Mouse (Mus musculus): Measurements from ENCODE around the gene Tarsl2. TPM values are rescaled to one million over a fixed set of nuclear protein-coding genes. Genes with fewer than 3 reads are reported as not detected.

The Tarsl2 gene
- polyA plus RNA-seq (2014; fragmentation: Nextera tagmentation; extraction: Ambion mirVana) = 6.8 and 14.0 TPM in 2 replicates

- peak within 1 kb of the TSS; percentile 65 for H3K9ac ChIP-seq (ENCODE audit: low read depth, low read length)
- no peaks in the 10 kb centered on the region for H3K4me1 ChIP-seq (ENCODE audit: control insufficient read depth, insufficient read depth, low read length)
- H3K36me3 ChIP-seq (ENCODE audit: control insufficient read depth, insufficient read depth, low read length) = no peaks in the 10 kb centered on the region
- peak within 1 kb of the TSS; percentile 57 for H3K4me3 ChIP-seq (ENCODE audit: low read length)
- H3K27ac ChIP-seq (ENCODE audit: low read depth, low read length) = peak within 1 kb of the TSS; percentile 19; the same call in 1 of the 2 replicates
- peaks cover 6% of the 10 kb centered on the region for H3K27me3 ChIP-seq (ENCODE audit: control insufficient read depth, insufficient read depth, low read length)
- peak within 1 kb of the TSS; percentile 70 for H3K4me2 ChIP-seq (replicated peaks; ENCODE audit: low read depth, low read length)
- H3K9me3 ChIP-seq (ENCODE audit: control insufficient read depth, low read length) = no peaks in the 10 kb centered on the region; the same call in 1 of the 2 replicates
- 1% methylated on average over 63 of the region's 64 CpGs for WGBS
- ATAC-seq (ENCODE audit: low FRiP score, low TSS enrichment) = peak; percentile 97
Observed at GRCm38 (mm10) chr7:65644643-65645351, at the start of gene Tarsl2. Gene Tarsl2, plus strand, starts transcription at chr7:65644898.

- no peak overlapping the region for H3K9ac ChIP-seq (ENCODE audit: low read depth, low read length)
- H3K4me2 ChIP-seq (replicated peaks; ENCODE audit: low read depth, low read length) = no peak overlapping the region
- no peak for ATAC-seq (ENCODE audit: low FRiP score, low TSS enrichment)
- no peaks in the 10 kb centered on the region for H3K36me3 ChIP-seq (ENCODE audit: control insufficient read depth, insufficient read depth, low read length)
- no peak overlapping the region for H3K4me3 ChIP-seq (ENCODE audit: low read length)
- no peaks in the 10 kb centered on the region for H3K9me3 ChIP-seq (ENCODE audit: control insufficient read depth, low read length)
- WGBS = 79% methylated on average over 3 of the region's 3 CpGs
- H3K27ac ChIP-seq (ENCODE audit: low read depth, low read length) = no peak overlapping the region
- no peaks in the 10 kb centered on the region for H3K27me3 ChIP-seq (ENCODE audit: control insufficient read depth, insufficient read depth, low read length)
- no peaks in the 10 kb centered on the region for H3K4me1 ChIP-seq (ENCODE audit: control insufficient read depth, insufficient read depth, low read length)
Observed at GRCm38 (mm10) chr7:65606124-65606523, 38.6 kb upstream of the Tarsl2 start.

GRCm38 (mm10) chr7:65607003-65607402, 37.7 kb upstream of the Tarsl2 start:
- no peak for ATAC-seq (ENCODE audit: low FRiP score, low TSS enrichment)
- Histone ChIP-seq H3K4me2 (replicated peaks; ENCODE audit: low read depth, low read length) (no peak overlapping the region), H3K9ac (ENCODE audit: low read depth, low read length) (no peak overlapping the region), H3K27ac (ENCODE audit: low read depth, low read length) (no peak overlapping the region), H3K4me3 (ENCODE audit: low read length) (no peak overlapping the region), H3K27me3 (ENCODE audit: control insufficient read depth, insufficient read depth, low read length) (no peaks in the 10 kb centered on the region), H3K4me1 (ENCODE audit: control insufficient read depth, insufficient read depth, low read length) (no peaks in the 10 kb centered on the region), H3K36me3 (ENCODE audit: control insufficient read depth, insufficient read depth, low read length) (no peaks in the 10 kb centered on the region), H3K9me3 (ENCODE audit: control insufficient read depth, low read length) (no peaks in the 10 kb centered on the region)
- WGBS = 79% methylated on average over 5 of the region's 5 CpGs

- H3K9me3 ChIP-seq (ENCODE audit: control insufficient read depth, low read length) = no peaks in the 10 kb centered on the region
- no peak overlapping the region for H3K4me2 ChIP-seq (replicated peaks; ENCODE audit: low read depth, low read length)
- no peak overlapping the region for H3K9ac ChIP-seq (ENCODE audit: low read depth, low read length)
- no peaks in the 10 kb centered on the region for H3K36me3 ChIP-seq (ENCODE audit: control insufficient read depth, insufficient read depth, low read length)
- WGBS = 84% methylated on average over 5 of the region's 5 CpGs
- H3K4me1 ChIP-seq (ENCODE audit: control insufficient read depth, insufficient read depth, low read length) = no peaks in the 10 kb centered on the region
- H3K4me3 ChIP-seq (ENCODE audit: low read length) = no peak overlapping the region
- ATAC-seq (ENCODE audit: low FRiP score, low TSS enrichment) = no peak
- H3K27ac ChIP-seq (ENCODE audit: low read depth, low read length) = no peak overlapping the region
- no peaks in the 10 kb centered on the region for H3K27me3 ChIP-seq (ENCODE audit: control insufficient read depth, insufficient read depth, low read length)
Observed at GRCm38 (mm10) chr7:65610171-65610570, 34.5 kb upstream of the Tarsl2 start.

GRCm38 (mm10) chr7:65610673-65611072, 34.0 kb upstream of the Tarsl2 start:
- no peak overlapping the region for H3K4me2 ChIP-seq (replicated peaks; ENCODE audit: low read depth, low read length)
- no peaks in the 10 kb centered on the region for H3K27me3 ChIP-seq (ENCODE audit: control insufficient read depth, insufficient read depth, low read length)
- H3K4me3 ChIP-seq (ENCODE audit: low read length) = no peak overlapping the region
- no peaks in the 10 kb centered on the region for H3K9me3 ChIP-seq (ENCODE audit: control insufficient read depth, low read length)
- H3K4me1 ChIP-seq (ENCODE audit: control insufficient read depth, insufficient read depth, low read length) = no peaks in the 10 kb centered on the region
- no peaks in the 10 kb centered on the region for H3K36me3 ChIP-seq (ENCODE audit: control insufficient read depth, insufficient read depth, low read length)
- no peak overlapping the region for H3K27ac ChIP-seq (ENCODE audit: low read depth, low read length)
- 75% methylated on average over 8 of the region's 8 CpGs for WGBS
- no peak overlapping the region for H3K9ac ChIP-seq (ENCODE audit: low read depth, low read length)
- ATAC-seq (ENCODE audit: low FRiP score, low TSS enrichment) = no peak

- no peaks in the 10 kb centered on the region for H3K4me1 ChIP-seq (ENCODE audit: control insufficient read depth, insufficient read depth, low read length)
- H3K36me3 ChIP-seq (ENCODE audit: control insufficient read depth, insufficient read depth, low read length) = no peaks in the 10 kb centered on the region
- H3K27ac ChIP-seq (ENCODE audit: low read depth, low read length) = no peak overlapping the region
- no peak for ATAC-seq (ENCODE audit: low FRiP score, low TSS enrichment)
- H3K9me3 ChIP-seq (ENCODE audit: control insufficient read depth, low read length) = no peaks in the 10 kb centered on the region
- H3K4me2 ChIP-seq (replicated peaks; ENCODE audit: low read depth, low read length) = no peak overlapping the region
- no peak overlapping the region for H3K4me3 ChIP-seq (ENCODE audit: low read length)
- no peak overlapping the region for H3K9ac ChIP-seq (ENCODE audit: low read depth, low read length)
- H3K27me3 ChIP-seq (ENCODE audit: control insufficient read depth, insufficient read depth, low read length) = no peaks in the 10 kb centered on the region
- WGBS = 67% methylated on average over 3 of the region's 3 CpGs
Observed at GRCm38 (mm10) chr7:65611298-65611697, 33.4 kb upstream of the Tarsl2 start.

GRCm38 (mm10) chr7:65613723-65614122, 31.0 kb upstream of the Tarsl2 start:
- Histone ChIP-seq H3K9me3 (ENCODE audit: control insufficient read depth, low read length) (no peaks in the 10 kb centered on the region), H3K27me3 (ENCODE audit: control insufficient read depth, insufficient read depth, low read length) (no peaks in the 10 kb centered on the region), H3K27ac (ENCODE audit: low read depth, low read length) (no peak overlapping the region), H3K4me1 (ENCODE audit: control insufficient read depth, insufficient read depth, low read length) (no peaks in the 10 kb centered on the region), H3K9ac (ENCODE audit: low read depth, low read length) (no peak overlapping the region), H3K4me2 (replicated peaks; ENCODE audit: low read depth, low read length) (no peak overlapping the region), H3K4me3 (ENCODE audit: low read length) (no peak overlapping the region), H3K36me3 (ENCODE audit: control insufficient read depth, insufficient read depth, low read length) (no peaks in the 10 kb centered on the region)
- peak; percentile 84 for ATAC-seq (ENCODE audit: low FRiP score, low TSS enrichment)
- WGBS = 33% methylated on average over 5 of the region's 5 CpGs

- no peaks in the 10 kb centered on the region for H3K4me1 ChIP-seq (ENCODE audit: control insufficient read depth, insufficient read depth, low read length)
- 65% methylated on average over 1 of the region's 1 CpGs for WGBS
- no peaks in the 10 kb centered on the region for H3K27me3 ChIP-seq (ENCODE audit: control insufficient read depth, insufficient read depth, low read length)
- no peak overlapping the region for H3K4me2 ChIP-seq (replicated peaks; ENCODE audit: low read depth, low read length)
- no peaks in the 10 kb centered on the region for H3K9me3 ChIP-seq (ENCODE audit: control insufficient read depth, low read length)
- no peak overlapping the region for H3K27ac ChIP-seq (ENCODE audit: low read depth, low read length)
- ATAC-seq (ENCODE audit: low FRiP score, low TSS enrichment) = no peak
- H3K36me3 ChIP-seq (ENCODE audit: control insufficient read depth, insufficient read depth, low read length) = no peaks in the 10 kb centered on the region
- H3K4me3 ChIP-seq (ENCODE audit: low read length) = no peak overlapping the region
- no peak overlapping the region for H3K9ac ChIP-seq (ENCODE audit: low read depth, low read length)
Observed at GRCm38 (mm10) chr7:65618751-65619150, 25.9 kb upstream of the Tarsl2 start.

- Histone ChIP-seq H3K4me1 (ENCODE audit: control insufficient read depth, insufficient read depth, low read length) (no peaks in the 10 kb centered on the region), H3K9ac (ENCODE audit: low read depth, low read length) (no peak overlapping the region), H3K9me3 (ENCODE audit: control insufficient read depth, low read length) (no peaks in the 10 kb centered on the region), H3K4me3 (ENCODE audit: low read length) (no peak overlapping the region), H3K27ac (ENCODE audit: low read depth, low read length) (no peak overlapping the region), H3K4me2 (replicated peaks; ENCODE audit: low read depth, low read length) (no peak overlapping the region), H3K27me3 (ENCODE audit: control insufficient read depth, insufficient read depth, low read length) (no peaks in the 10 kb centered on the region), H3K36me3 (ENCODE audit: control insufficient read depth, insufficient read depth, low read length) (no peaks in the 10 kb centered on the region)
- no peak for ATAC-seq (ENCODE audit: low FRiP score, low TSS enrichment)
- 78% methylated on average over 7 of the region's 7 CpGs for WGBS
Observed at GRCm38 (mm10) chr7:65620746-65621145, 24.0 kb upstream of the Tarsl2 start.

Data from kidney, embryonic 14.5 days (tissue).